Mouse (Mus musculus) right cerebral cortex, postnatal 10 days (tissue): ENCODE data around the gene Ifnar1.
"Not testable (repeated sequence)": the region's sequence is repeated elsewhere in the genome, so short reads cannot be mapped to it uniquely, and the experiment has no call there.

Experiments used
- DNase-seq, 2 experiments: peaks; one replicate each; pipeline ENCODE4 v3.0.0; 2021; ENCODE audit warnings: low spot score in 2 of 2

Gene Ifnar1

GRCm38 (mm10) chr16:91484808-91485700 is at the start of gene Ifnar1:
TSS of gene Ifnar1 (plus strand) at chr16:91485238.
- peak; percentile 98 for DNase-seq

- DNase-seq: no peak
Observed at GRCm38 (mm10) chr16:91438081-91438480, 47.0 kb upstream of the Ifnar1 start.

DNA sequence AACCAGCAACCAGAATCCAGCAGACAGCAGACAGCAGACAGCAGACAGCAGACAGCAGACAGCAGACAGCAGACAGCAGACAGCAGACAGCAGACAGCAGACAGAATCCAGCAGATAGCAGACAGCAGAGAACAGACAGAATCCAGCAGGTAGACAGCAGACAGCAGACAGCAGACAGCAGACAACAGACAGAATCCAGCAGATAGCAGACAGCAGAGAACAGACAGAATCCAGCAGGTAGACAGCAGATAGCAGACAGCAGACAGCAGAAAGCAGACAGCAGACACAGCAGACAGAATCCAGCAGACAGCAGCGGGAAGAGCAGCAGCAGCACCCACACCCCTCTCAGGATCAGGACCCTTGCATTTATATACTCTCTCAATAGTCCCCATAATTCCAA is 46.4 kb upstream of the Ifnar1 start:
- DNase-seq: not testable (repeated sequence)

- peak; percentile 31 to 43 for DNase-seq
Observed at GRCm38 (mm10) chr16:91441366-91441765, 43.7 kb upstream of the Ifnar1 start.

GRCm38 (mm10) chr16:91441811-91442240 is 43.2 kb upstream of the Ifnar1 start:
- no peak for DNase-seq

- DNase-seq: no peak
Observed at GRCm38 (mm10) chr16:91442446-91442845, 42.6 kb upstream of the Ifnar1 start.

DNA sequence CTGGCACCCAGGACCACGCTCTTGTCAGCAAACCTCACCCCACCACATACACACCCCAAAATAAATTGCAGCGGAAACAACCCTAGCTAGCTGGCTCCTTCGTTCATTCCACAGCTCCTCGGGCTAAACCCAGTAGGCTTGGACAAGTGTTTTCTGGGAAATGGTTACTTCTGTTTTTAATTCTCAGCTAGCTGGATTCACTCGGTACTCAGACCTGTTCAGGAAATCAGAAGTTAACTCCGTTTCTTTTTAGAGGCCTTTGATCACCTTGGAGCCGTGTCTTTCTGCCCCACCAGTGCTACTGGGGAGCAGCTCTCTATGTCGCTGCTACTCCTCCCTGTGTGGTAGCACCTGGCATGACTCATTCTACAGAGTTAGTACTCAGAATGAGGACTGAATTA is 41.8 kb upstream of the Ifnar1 start:
- no peak for DNase-seq

DNA sequence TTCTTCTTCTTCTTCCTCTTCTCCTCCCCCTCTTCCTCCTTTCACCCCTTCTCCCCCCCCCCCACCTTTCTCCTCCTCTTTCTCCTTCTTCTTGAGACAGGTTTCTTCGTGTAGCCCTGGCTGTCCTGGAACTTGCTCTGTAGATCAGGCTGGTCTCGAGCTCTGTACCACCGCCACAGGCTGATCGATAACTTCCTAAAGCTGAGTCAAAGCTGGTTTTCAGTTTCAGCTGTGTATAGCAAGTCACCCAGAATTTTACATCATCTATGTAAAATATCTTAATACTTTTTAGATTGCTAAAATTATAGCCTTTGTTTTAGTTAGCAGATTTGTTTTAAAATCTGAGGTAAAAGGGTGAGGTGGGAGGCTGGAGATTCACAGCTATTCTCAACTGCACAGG is 40.2 kb upstream of the Ifnar1 start:
- no peak for DNase-seq

DNA sequence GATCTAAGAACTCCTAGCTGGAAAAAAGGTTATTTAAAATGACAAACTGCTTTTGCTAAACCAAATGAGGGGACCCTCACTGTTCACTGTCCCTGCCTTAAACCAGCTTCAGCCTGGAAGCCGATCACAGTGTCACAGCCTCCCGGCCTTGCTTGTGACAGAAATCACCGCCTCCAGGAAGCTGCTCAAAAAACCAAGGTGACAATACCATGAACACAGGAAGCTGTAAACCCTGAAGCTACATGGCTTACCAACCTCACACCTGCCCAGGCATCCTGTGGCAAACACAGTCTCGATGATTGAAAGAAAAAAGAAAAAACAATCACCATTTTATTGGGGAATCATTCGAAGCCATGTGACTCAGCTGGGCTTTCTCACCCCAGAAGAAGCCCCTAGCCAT is 39.5 kb upstream of the Ifnar1 start:
- DNase-seq: no peak

GRCm38 (mm10) chr16:91446778-91447511 is 38.1 kb upstream of the Ifnar1 start:
- DNase-seq: no peak

- no peak for DNase-seq
Observed at GRCm38 (mm10) chr16:91447512-91447900, 37.5 kb upstream of the Ifnar1 start.

DNA sequence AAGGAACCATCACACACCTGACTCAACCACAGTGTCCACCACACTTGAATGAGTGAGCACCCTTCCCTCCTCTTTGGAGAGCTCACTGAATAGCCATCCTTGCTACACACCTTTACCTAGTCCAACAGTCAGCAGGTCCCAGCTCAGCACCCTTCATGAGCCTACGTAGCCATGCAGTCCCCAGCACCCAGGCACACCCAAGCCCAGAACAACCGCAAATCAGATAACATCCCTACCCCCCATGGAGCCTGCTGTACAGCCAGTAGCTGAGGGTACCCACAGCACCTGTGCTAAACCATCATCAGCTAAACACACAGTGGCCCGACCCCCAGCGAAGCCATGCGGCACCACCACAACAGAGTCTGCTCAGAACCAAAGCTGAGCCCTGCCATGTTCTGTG is 37.0 kb upstream of the Ifnar1 start:
- DNase-seq: no peak

GRCm38 (mm10) chr16:91448895-91449294 is 36.1 kb upstream of the Ifnar1 start:
- no peak for DNase-seq

- DNase-seq: no peak
Observed at GRCm38 (mm10) chr16:91450137-91451064, 34.6 kb upstream of the Ifnar1 start.

- DNase-seq: no peak
Observed at GRCm38 (mm10) chr16:91451949-91452348, 33.1 kb upstream of the Ifnar1 start.

- DNase-seq: no peak
Observed at GRCm38 (mm10) chr16:91452363-91452896, 32.6 kb upstream of the Ifnar1 start.

DNA sequence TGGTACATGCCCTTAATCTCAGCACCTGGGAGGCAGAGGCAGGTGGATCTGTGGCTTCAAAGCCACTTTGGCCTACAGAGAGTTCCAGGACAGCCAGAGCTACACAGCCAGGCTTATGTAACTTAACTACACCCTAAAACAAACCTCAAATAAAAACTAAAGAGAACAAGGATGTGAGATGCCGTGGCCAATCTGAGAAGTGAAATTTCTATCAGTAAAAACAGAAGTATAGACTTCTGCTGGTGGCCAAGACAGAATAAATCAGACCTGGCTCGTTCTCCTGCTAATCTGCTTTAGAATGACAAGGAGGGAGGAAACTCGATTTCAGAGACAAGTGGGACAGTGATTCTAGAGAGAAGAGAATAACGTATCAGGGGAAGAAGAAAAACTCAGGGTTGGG is 29.2 kb upstream of the Ifnar1 start:
- DNase-seq: no peak

DNA sequence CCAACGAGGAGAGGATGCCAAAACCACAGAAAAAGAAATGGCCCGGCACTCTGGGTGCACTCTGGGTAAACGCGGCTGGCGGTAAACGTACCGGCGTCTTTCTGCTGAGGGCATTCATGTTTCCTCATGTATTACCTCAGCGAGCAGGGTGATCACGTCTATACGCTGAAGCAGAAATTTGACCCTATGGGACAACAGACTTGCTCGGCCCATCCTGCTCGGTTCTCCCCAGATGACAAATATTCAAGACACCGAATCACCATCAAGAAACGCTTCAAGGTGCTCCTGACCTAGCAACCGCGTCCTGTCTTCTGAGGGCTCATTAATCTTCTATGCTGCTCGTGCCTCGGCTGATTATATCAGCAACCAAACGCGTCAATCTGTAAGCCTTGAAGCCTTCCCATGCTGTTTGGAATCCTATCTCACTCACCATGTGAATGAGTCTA is 26.7 kb upstream of the Ifnar1 start:
- no peak for DNase-seq

GRCm38 (mm10) chr16:91458976-91459375 is 26.1 kb upstream of the Ifnar1 start:
- peak; percentile 53 to 58 for DNase-seq

DNA sequence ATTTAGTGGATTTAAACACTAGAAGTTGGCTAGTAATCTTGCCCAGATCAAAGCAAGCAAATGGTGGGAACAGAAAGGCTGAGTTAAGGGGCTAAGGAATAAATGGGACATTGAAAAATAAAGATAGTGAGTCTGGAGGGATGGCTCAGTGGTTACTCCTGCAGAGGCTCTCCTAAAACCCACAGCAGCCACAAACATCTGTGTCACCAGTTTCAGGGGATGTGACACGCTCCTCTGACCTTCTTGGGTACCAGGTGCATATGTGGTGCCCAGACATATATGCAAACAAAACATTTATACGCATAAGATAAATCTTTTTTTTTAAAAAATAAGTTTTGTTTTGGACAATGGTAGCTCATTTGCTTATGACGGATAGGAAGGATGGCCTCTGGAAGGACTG is 25.6 kb upstream of the Ifnar1 start:
- DNase-seq: no peak

GRCm38 (mm10) chr16:91459841-91460370 is 25.1 kb upstream of the Ifnar1 start:
- DNase-seq: no peak
